Mouse (Mus musculus) layer of hippocampus, adult 6 months (tissue): ENCODE data around the gene Pla2g4b. TPM values are rescaled to one million over a fixed set of nuclear protein-coding genes. Genes with fewer than 3 reads are reported as not detected.

Source experiments
- long read RNA-seq, 2 experiments: library from polyadenylated mRNA; unstranded; transcript quantifications; one replicate each; pipeline ENCODE4 v2.0.0; 2019 to 2020
- microRNA-seq: library from miRNA; unstranded; fragments of <30 nt; microRNA quantifications from one replicate; pipeline ENCODE4 v1.2.0, GENCODE M21; 2020
- polyA plus RNA-seq: library from polyadenylated mRNA; unstranded; fragments of <200 nt; fragmentation: Nextera tagmentation; gene quantifications from 2 replicates; pipeline ENCODE4 v1.2.3, GENCODE M21; 2021

Gene Pla2g4b
- not detected in 2 replicates for polyA plus RNA-seq
- long read RNA-seq, experiment 1: 0 reads
- long read RNA-seq, experiment 2, partial matches to known transcripts: 1 of 1 reads
- long read RNA-seq, experiment 2, other reads (novel, unspliced or antisense): 0 of 1 reads

DNA sequence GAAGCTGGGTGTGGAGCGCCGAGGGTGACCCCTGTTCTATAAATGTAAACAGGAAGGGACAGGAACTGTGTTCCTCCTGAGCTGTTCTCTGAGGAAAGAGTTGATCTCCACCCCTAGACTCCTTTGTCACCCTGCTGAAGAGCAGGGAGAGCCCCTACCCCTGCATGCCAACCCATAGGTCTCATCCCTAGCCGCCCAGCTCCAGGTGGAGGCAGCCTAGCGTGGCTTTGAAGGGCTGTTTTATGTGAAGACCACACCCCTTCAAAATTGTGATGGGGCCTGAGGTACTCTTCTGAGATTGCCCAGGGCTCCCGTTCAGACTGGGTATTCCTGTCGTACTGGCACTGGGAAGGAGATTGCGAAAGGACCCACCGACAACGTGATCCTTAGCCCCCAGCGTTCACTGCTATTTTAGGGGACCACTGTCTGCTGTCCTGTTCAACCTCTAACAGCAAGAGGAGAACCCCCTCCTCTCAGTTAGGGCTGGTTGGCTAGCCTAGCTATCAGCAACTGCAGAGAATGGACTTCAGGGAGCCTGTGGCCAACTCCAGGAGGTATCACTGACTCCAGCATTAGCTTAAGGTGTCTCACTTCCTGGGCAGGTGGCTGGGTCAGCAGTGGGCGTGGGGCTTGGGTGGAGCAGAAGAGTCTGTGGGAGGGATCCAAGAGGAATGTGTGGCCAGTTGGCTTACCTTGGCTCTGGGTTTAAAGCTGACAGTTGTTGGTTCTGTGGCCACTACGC lies at the start of gene Pla2g4b:
Pla2g4b (plus strand) TSS at position 692 of the 742 bp plus-strand sequence.

DNA sequence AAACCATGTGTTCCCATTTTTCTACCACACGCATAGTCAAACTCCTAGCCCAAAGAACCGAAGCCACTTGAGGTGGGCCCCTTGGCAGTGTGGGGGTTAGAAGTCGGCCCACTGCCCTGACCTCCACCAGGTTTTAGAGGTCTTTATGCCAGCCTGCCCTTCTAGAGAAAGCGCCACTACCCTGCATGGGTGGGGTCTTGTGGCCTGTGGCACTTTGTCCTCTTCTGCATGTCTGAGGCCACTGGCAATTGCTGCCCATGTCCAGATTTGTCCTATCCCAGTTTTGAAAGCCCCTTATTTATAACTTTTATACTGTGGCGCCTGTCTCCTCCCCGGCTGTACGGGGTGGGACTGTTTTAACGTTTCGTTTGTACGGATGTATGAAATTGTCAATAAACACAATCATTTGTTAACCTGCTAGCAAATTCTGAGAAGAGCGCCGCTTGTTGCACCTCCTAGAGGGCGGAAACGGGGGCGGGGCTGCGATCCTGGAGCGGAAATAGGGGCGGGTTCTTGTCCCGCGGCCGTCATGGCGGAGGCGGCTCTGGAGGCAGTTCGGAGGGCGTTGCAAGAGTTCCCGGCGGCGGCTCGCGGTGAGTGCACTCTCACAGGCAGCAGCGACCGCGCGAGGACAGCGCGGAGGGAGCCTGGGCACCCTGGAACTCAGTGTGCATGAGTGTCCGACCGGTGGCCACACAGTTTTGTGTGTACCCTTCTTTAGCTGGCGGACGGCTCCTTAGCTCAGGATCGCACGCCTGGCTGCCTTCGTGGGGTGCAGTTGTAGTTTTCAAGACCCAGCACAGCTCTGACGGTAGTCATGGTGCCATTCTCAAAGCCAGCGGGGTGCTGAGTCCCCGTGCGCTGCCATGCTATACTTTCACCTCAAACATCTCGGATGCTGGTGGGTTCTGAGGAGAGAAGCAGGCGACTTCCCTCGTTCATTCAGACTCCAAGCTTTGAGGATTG lies 6.0 kb upstream of the Pla2g4b start, which contains the start of the genes Jmjd7 and Gm28042:
Jmjd7 (plus strand) TSS at position 500 of the 966 bp plus-strand sequence.
Gm28042 (plus strand) TSS at position 510 of the 966 bp plus-strand sequence.

Small RNA genes within 50 kb of the gene (microRNA-seq; reads per million reads assigned to microRNA genes)
- not detected for gene Mir7665

Other genes starting within 250 kb of the Pla2g4b start
- 3.8 and 4.6 TPM in 2 replicates for gene Rpap1, start 245.9 kb upstream of the Pla2g4b start, polyA plus RNA-seq
- gene Tyro3, start 235.7 kb upstream of the Pla2g4b start, polyA plus RNA-seq: 19.3 TPM in 2 replicates
- gene Mga, start 136.2 kb upstream of the Pla2g4b start, polyA plus RNA-seq: 7.0 and 9.5 TPM in 2 replicates
- 2.6 TPM in 2 replicates for gene Mapkbp1, start 60.7 kb upstream of the Pla2g4b start, polyA plus RNA-seq
- 6.8 and 7.4 TPM in 2 replicates for gene Jmjd7, start 5.9 kb upstream of the Pla2g4b start, polyA plus RNA-seq
- 0.56 and 0.73 TPM in 2 replicates for gene Gm28042, start 5.9 kb upstream of the Pla2g4b start, polyA plus RNA-seq
- 7.5 and 8.0 TPM in 2 replicates for gene Ehd4, start 121.2 kb downstream of the Pla2g4b start, polyA plus RNA-seq
- gene Pla2g4e, start 211.9 kb downstream of the Pla2g4b start, polyA plus RNA-seq: 1.4 and 2.5 TPM in 2 replicates